Mouse (Mus musculus) fibroblast of lung, adult 2 months (primary cell): ENCODE measurements around the gene Tlr2.
A peak's percentile ranks its signal among the peaks of the same experiment; 100 is the strongest.

Experiments
- DNase-seq: peaks from one replicate; pipeline ENCODE4 v3.0.0-alpha.2; 2011; ENCODE audit warnings: low read depth

Tlr2 gene

GRCm38 (mm10) chr3:83828145-83828611 is 13.4 kb downstream of the Tlr2 start:
- peak; percentile 49 for DNase-seq

DNA sequence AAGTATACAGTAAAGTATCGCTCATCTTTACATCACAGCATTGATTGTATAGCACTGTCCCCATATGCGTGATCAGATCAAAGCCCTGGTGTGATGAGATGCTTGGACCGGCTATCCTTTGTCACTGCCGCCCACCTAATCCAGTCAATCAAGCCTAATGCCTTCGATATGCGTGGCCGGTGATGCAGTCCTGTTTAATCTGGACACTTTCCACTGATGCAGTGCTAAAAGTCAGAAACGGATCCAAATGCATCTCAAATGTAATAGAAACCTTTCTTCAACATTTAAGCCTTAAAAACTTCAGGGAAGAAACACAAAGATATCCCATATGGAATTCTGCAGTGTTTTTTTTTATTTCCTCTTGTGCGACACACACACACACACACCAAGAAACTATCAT is 13.9 kb downstream of the Tlr2 start:
- no peak for DNase-seq

GRCm38 (mm10) chr3:83823774-83824173 is 17.8 kb downstream of the Tlr2 start:
- no peak for DNase-seq

DNA sequence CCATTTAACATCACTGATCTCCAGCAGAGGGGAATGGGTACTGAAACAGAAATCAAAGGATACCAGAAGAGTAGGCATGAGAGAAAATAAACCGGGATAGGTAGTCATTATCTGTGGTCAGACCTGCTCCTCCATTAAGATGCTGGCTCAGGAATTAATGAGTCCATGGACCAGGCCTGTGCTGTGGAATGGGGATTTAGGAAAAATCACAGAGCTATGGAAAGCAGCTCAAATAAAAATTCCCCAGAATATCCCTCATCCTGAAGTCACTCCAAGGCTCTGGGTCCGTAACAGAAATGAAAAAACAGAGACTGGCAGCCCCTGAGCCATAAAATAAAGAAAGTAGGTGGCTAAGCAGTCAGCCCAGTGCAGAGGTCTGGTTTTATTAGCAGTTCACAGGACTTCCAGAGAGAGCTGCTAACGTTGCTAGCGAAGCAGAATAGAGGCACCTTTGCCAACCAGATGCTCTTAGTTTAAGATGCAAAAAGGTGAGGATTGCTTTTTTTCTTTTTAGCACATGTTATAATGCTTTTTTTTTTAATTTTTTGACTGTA is 25.1 kb downstream of the Tlr2 start:
- DNase-seq = no peak

- no peak for DNase-seq
Observed at GRCm38 (mm10) chr3:83812863-83813262, 28.7 kb downstream of the Tlr2 start.

DNA sequence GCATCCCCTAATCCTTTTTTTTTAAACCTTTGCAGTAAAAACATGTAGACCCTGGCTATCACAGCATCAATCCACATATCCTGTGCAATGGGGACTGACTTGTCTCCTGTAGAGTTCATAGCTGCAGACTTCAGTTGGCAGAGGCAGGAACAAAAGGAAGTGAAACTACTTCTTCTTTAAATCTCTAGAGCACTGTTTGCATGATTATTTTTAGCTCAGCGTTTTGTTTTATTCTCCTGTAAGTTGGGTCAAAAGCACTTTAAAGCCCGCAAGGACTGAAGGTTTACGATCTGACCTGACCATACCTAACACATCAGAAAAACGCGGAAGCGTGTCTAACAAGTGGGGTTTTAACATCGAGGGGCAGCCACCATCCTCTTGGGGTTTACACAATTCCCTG is 29.6 kb downstream of the Tlr2 start:
- no peak for DNase-seq

DNA sequence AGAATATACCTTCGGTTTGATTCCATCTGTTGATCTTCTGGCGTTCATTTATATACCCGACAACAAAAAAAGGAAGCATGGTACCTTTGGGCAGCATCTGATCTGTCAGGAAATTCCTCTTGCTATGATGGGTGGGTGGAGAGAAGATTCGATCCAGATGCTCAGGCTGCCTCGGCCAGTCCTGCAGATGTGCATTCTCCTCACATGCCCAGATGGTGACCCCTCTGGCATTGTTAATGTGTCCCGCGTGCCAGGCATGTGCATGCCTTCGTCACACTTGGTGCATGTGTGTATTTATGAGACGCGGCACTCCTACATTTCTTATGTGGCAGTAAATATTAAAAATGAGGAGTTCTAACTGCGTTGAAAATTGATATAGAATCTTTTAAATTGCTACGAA is 33.1 kb downstream of the Tlr2 start:
- DNase-seq = no peak

- DNase-seq = no peak
Observed at GRCm38 (mm10) chr3:83801649-83802155, 39.9 kb downstream of the Tlr2 start.

DNA sequence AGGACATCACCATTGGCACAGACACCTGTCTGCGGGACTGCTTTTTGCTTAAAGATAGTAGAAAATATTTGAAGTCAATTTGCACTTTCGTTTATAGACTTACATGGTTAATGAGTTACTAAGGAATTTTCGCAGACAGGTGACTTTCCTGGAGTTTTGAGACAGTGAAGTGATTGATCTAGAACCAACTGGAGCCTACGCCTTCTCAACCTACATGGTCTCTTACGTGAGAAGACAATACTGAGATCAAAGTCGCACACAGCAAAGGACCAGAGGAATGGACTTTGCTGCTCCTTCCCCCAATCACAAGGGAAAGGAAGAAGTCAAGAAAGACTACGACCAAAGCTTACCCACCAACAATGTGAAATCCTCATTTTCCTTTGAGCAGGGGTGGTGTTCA is 42.1 kb downstream of the Tlr2 start:
- DNase-seq = no peak

GRCm38 (mm10) chr3:83797828-83798227 is 43.7 kb downstream of the Tlr2 start:
- DNase-seq = no peak

DNA sequence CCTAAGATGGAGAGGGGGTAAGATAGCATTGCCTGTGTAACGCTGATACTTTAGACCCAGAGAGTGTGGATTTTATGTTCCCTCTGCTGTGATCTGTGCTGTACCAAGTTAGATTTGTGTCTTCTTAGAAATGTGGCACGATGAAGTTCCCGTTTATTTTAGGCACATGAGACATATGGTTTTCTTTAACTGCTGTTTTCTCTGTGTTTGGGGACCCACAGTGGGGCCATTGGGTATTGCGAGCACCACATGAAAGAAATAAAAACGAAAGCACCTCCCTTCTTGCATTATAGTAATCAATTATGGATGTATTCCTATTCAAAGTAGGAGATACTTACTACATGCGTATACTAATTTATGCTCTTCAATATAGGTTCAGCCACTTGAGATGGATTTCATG is 44.5 kb downstream of the Tlr2 start:
- no peak for DNase-seq

DNA sequence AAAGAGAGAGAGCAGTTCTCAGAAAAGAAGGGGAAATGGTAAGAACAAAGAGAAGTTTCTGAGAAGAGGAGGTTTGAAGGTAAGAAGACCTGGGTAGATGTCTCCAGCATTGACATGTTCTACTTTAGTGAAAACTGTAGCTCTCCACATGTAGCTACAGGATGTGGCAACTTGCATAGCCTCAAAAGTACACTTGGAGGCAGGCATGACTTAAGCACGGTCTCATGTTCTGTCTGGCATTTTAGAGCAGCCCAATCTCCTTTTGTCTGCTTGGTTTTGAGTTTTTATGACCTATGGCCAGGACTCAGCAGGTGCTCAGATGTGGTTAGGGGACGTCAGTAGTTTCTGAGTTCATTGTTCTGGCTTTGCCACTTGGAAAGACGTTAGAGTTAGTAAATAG is 50.1 kb downstream of the Tlr2 start:
- no peak for DNase-seq

GRCm38 (mm10) chr3:83789651-83790451 is 51.7 kb downstream of the Tlr2 start:
- no peak for DNase-seq

GRCm38 (mm10) chr3:83787776-83788305 is 53.7 kb downstream of the Tlr2 start:
- no peak for DNase-seq

DNA sequence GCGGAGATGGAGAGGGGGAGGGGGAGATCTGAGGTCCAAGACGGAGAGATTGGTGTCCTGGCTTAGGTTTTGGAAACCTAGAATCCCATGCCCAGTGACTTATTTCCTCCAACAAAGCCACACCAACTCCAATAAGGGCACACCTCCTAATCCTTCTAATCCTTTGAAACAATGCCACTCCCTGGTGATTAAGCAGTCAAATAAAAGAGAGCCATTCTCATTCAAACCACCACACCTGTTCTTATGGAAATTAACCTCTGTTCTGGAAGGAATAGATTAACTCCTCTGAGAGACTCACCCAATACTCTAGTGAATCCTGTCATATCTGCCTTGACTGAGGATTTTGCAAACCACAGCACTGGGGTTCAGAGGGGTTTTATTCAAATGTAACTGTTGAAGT is 54.5 kb downstream of the Tlr2 start:
- no peak for DNase-seq
